Mouse (Mus musculus): ENCODE data around the gene Tbc1d23. TPM values are rescaled to one million over a fixed set of nuclear protein-coding genes. Genes with fewer than 3 reads are reported as not detected.

The Tbc1d23 gene
- polyA plus RNA-seq (2016; fragmentation: Nextera tagmentation; extraction: Ambion mirVana): 7.5 and 8.2 TPM in 2 replicates

- peaks cover 8% of the 10 kb centered on the region for H3K4me1 ChIP-seq
These were observed at the start of gene Tbc1d23 for GRCm38 (mm10) chr16:57231089-57231936. Gene Tbc1d23 (minus strand): TSS chr16:57231504.

GRCm38 (mm10) chr16:57280221-57281217 lies 49.2 kb upstream of the Tbc1d23 start:
- Histone ChIP-seq H3K4me1 (no peaks in the 10 kb centered on the region), H3K9me3 (replicated peaks) (no peaks in the 10 kb centered on the region), H3K4me3 (no peak overlapping the region), H3K36me3 (no peaks in the 10 kb centered on the region), H3K4me2 (no peak overlapping the region), H3K27me3 (replicated peaks) (no peaks in the 10 kb centered on the region), H3K9ac (no peak overlapping the region), H3K27ac (no peak overlapping the region)
- 81% methylated on average over 31 of the region's 31 CpGs for WGBS (ENCODE audit: insufficient replicate concordance)
- no peak for ATAC-seq

More at GRCm38 (mm10) chr16:57231089-57231936, at the start of gene Tbc1d23:
- peak within 1 kb of the TSS; percentile 81 for H3K4me2 ChIP-seq
- peak within 1 kb of the TSS; percentile 84 for H3K27ac ChIP-seq
- peak within 1 kb of the TSS; percentile 93 for H3K4me3 ChIP-seq
- peak; percentile 99 for ATAC-seq
- peak within 1 kb of the TSS; percentile 85 for H3K9ac ChIP-seq
- no peaks in the 10 kb centered on the region for H3K36me3 ChIP-seq
- 2% methylated on average over 42 of the region's 42 CpGs for WGBS (ENCODE audit: insufficient replicate concordance)
- no peaks in the 10 kb centered on the region for H3K27me3 ChIP-seq (replicated peaks)
- H3K9me3 ChIP-seq (replicated peaks): no peaks in the 10 kb centered on the region

GRCm38 (mm10) chr16:57278976-57279626 lies 47.8 kb upstream of the Tbc1d23 start:
- no peak overlapping the region for H3K9ac ChIP-seq
- no peak overlapping the region for H3K4me2 ChIP-seq
- no peak overlapping the region for H3K4me3 ChIP-seq
- no peak for ATAC-seq
- H3K4me1 ChIP-seq: no peaks in the 10 kb centered on the region
- H3K27me3 ChIP-seq (replicated peaks): no peaks in the 10 kb centered on the region
- no peaks in the 10 kb centered on the region for H3K36me3 ChIP-seq
- WGBS (ENCODE audit: insufficient replicate concordance): 71% methylated on average over 10 of the region's 12 CpGs
- no peak overlapping the region for H3K27ac ChIP-seq
- no peaks in the 10 kb centered on the region for H3K9me3 ChIP-seq (replicated peaks)

- no peak overlapping the region for H3K9ac ChIP-seq
- WGBS (ENCODE audit: insufficient replicate concordance): 83% methylated on average over 13 of the region's 13 CpGs
- H3K4me1 ChIP-seq: no peaks in the 10 kb centered on the region
- no peaks in the 10 kb centered on the region for H3K9me3 ChIP-seq (replicated peaks)
- H3K4me2 ChIP-seq: no peak overlapping the region
- no peaks in the 10 kb centered on the region for H3K36me3 ChIP-seq
- ATAC-seq: no peak
- H3K27me3 ChIP-seq (replicated peaks): no peaks in the 10 kb centered on the region
- no peak overlapping the region for H3K4me3 ChIP-seq
- no peak overlapping the region for H3K27ac ChIP-seq
These were observed 38.4 kb upstream of the Tbc1d23 start for GRCm38 (mm10) chr16:57269751-57270150.

GRCm38 (mm10) chr16:57268058-57268841 lies 36.9 kb upstream of the Tbc1d23 start:
- Histone ChIP-seq H3K27me3 (replicated peaks) (no peaks in the 10 kb centered on the region), H3K9me3 (replicated peaks) (no peaks in the 10 kb centered on the region), H3K36me3 (no peaks in the 10 kb centered on the region), H3K9ac (no peak overlapping the region), H3K27ac (no peak overlapping the region), H3K4me1 (no peaks in the 10 kb centered on the region), H3K4me3 (no peak overlapping the region), H3K4me2 (no peak overlapping the region)
- no peak for ATAC-seq
- 75% methylated on average over 14 of the region's 14 CpGs for WGBS (ENCODE audit: insufficient replicate concordance)

GRCm38 (mm10) chr16:57267068-57267467 lies 35.8 kb upstream of the Tbc1d23 start:
- no peak overlapping the region for H3K27ac ChIP-seq
- no peaks in the 10 kb centered on the region for H3K27me3 ChIP-seq (replicated peaks)
- H3K9ac ChIP-seq: no peak overlapping the region
- no peak overlapping the region for H3K4me2 ChIP-seq
- no peak for ATAC-seq
- H3K9me3 ChIP-seq (replicated peaks): no peaks in the 10 kb centered on the region
- no peaks in the 10 kb centered on the region for H3K36me3 ChIP-seq
- H3K4me3 ChIP-seq: no peak overlapping the region
- whole genome bisulfite sequencing (ENCODE audit: insufficient replicate concordance): 33% methylated on average over 1 of the region's 1 CpGs
- H3K4me1 ChIP-seq: no peaks in the 10 kb centered on the region

GRCm38 (mm10) chr16:57260152-57260551 lies 28.8 kb upstream of the Tbc1d23 start:
- Histone ChIP-seq H3K9me3 (replicated peaks) (no peaks in the 10 kb centered on the region), H3K9ac (no peak overlapping the region), H3K4me1 (no peaks in the 10 kb centered on the region), H3K4me3 (no peak overlapping the region), H3K27me3 (replicated peaks) (no peaks in the 10 kb centered on the region), H3K27ac (no peak overlapping the region), H3K36me3 (no peaks in the 10 kb centered on the region), H3K4me2 (no peak overlapping the region)
- no peak for ATAC-seq
- 70% methylated on average over 10 of the region's 10 CpGs for WGBS (ENCODE audit: insufficient replicate concordance)

- H3K27me3 ChIP-seq (replicated peaks): no peaks in the 10 kb centered on the region
- H3K36me3 ChIP-seq: no peaks in the 10 kb centered on the region
- no peak overlapping the region for H3K4me3 ChIP-seq
- H3K9me3 ChIP-seq (replicated peaks): no peaks in the 10 kb centered on the region
- WGBS (ENCODE audit: insufficient replicate concordance): 74% methylated on average over 13 of the region's 13 CpGs
- no peak overlapping the region for H3K27ac ChIP-seq
- ATAC-seq: no peak
- no peaks in the 10 kb centered on the region for H3K4me1 ChIP-seq
- H3K9ac ChIP-seq: no peak overlapping the region
- no peak overlapping the region for H3K4me2 ChIP-seq
These were observed 28.2 kb upstream of the Tbc1d23 start for GRCm38 (mm10) chr16:57259356-57260083.

GRCm38 (mm10) chr16:57251589-57252421 lies 20.5 kb upstream of the Tbc1d23 start:
- Histone ChIP-seq H3K27me3 (replicated peaks) (no peaks in the 10 kb centered on the region), H3K9ac (no peak overlapping the region), H3K4me2 (no peak overlapping the region), H3K4me3 (no peak overlapping the region), H3K27ac (no peak overlapping the region), H3K9me3 (replicated peaks) (no peaks in the 10 kb centered on the region), H3K36me3 (no peaks in the 10 kb centered on the region), H3K4me1 (no peaks in the 10 kb centered on the region)
- ATAC-seq: no peak
- 48% methylated on average over 7 of the region's 7 CpGs for WGBS (ENCODE audit: insufficient replicate concordance)

- no peaks in the 10 kb centered on the region for H3K9me3 ChIP-seq (replicated peaks)
- no peak for ATAC-seq
- H3K36me3 ChIP-seq: no peaks in the 10 kb centered on the region
- H3K4me1 ChIP-seq: no peaks in the 10 kb centered on the region
- H3K4me2 ChIP-seq: no peak overlapping the region
- no peak overlapping the region for H3K27ac ChIP-seq
- no peak overlapping the region for H3K4me3 ChIP-seq
- no peaks in the 10 kb centered on the region for H3K27me3 ChIP-seq (replicated peaks)
- WGBS (ENCODE audit: insufficient replicate concordance): 65% methylated on average over 4 of the region's 4 CpGs
- H3K9ac ChIP-seq: no peak overlapping the region
These were observed 19.7 kb upstream of the Tbc1d23 start for GRCm38 (mm10) chr16:57250991-57251390.

Data from liver, embryonic 12.5 days (tissue).